Mouse (Mus musculus) liver, adult 2 months (tissue): ENCODE measurements around the gene Gse1.

Experiments used
- CTCF ChIP-seq: fragments of 200-500 bp; IDR thresholded peaks from 2 replicates; pipeline ENCODE4 v1.5.1; 2011; ENCODE audit warnings: low read depth, low read length, control low read depth
- POLR2A ChIP-seq: fragments of 200-500 bp; IDR thresholded peaks from 2 replicates; pipeline ENCODE4 v1.6.1; 2011; ENCODE audit warnings: low read length, control low read depth; ENCODE audit not compliant: insufficient read depth; ENCODE audit errors: extremely low read depth

- TF ChIP-seq CTCF: no peak
- TF ChIP-seq POLR2A: no peak
Measured at GRCm38 (mm10) chr8:120309326-120309725, 81.1 kb downstream of the Gse1 start.
